8 mouse cellular contexts compared by ENCODE assay signal in genomic region chr8:124281700-124282541, GRCm38 (mm10). TPM values are rescaled to one million over a fixed set of nuclear protein-coding genes. Genes with fewer than 3 reads are reported as not detected.
DNase-seq lines count a peak whose midpoint lies in the region; ATAC-seq lines count a peak whose summit lies in the region.
"Had no signal": no experiment of that assay in that cellular context is flagged by ENCODE, and none has a peak within 500 bp of the region (broad histone marks: within the 10 kb centered on the region; RNA-seq: fewer than 3 reads in every experiment).

No protein-coding gene starts in this region.

- no peak overlapping the region for H3K4me2 ChIP-seq in forebrain, embryonic 14.5 days (ENCODE audit: low read length)
- H3K4me2 ChIP-seq in liver, embryonic 11.5 days: no peak overlapping the region
- H3K4me2 ChIP-seq: limb, embryonic 12.5 days had no signal

- WGBS in forebrain, embryonic 14.5 days: 53% methylated on average over 11 of the region's 11 CpGs
- WGBS in liver, embryonic 11.5 days: 73% methylated on average over 11 of the region's 11 CpGs

- peak; percentile 48 for DNase-seq in CD4-positive, CD25-positive, alpha-beta regulatory T cell, adult 2 months (ENCODE audit: low read depth, low spot score)
- DNase-seq in adipocyte (ENCODE audit: low spot score): peak; percentile 37
- DNase-seq in forebrain, embryonic 14.5 days (ENCODE audit: low spot score): peak; percentile 69
- no peak for DNase-seq in liver, embryonic 11.5 days (ENCODE audit: low spot score)
- DNase-seq in adrenal gland, postnatal 10 days: no peak
- DNase-seq in kidney, postnatal 36 days: no peak

- no peaks in the 10 kb centered on the region for H3K9me3 ChIP-seq in forebrain, embryonic 14.5 days (replicated peaks; ENCODE audit: control insufficient read depth, low read length)
- H3K9me3 ChIP-seq in liver, embryonic 11.5 days (ENCODE audit: control insufficient read depth, low read length): no peaks in the 10 kb centered on the region
- H3K9me3 ChIP-seq: limb, embryonic 12.5 days had no signal

- peak overlapping the region; percentile 71; the same call in 1 of the 2 replicates for H3K27ac ChIP-seq in forebrain, embryonic 14.5 days (ENCODE audit: low read depth, low read length)
- no peak overlapping the region for H3K27ac ChIP-seq in liver, embryonic 11.5 days (ENCODE audit: low read depth, low read length)

- H3K4me3 ChIP-seq in forebrain, embryonic 14.5 days (ENCODE audit: low read depth, low read length): no peak overlapping the region
- no peak overlapping the region for H3K4me3 ChIP-seq in liver, embryonic 11.5 days (ENCODE audit: low read depth, low read length)
- H3K4me3 ChIP-seq: limb, embryonic 12.5 days had no signal

- ATAC-seq in forebrain, embryonic 14.5 days: peak; percentile 28; the same call in 1 of the 2 replicates
- peak; percentile 36; the same call in 1 of the 2 replicates for ATAC-seq in megakaryocyte progenitor cell, adult 5-6 weeks (replicated peaks; ENCODE audit: poor library complexity)
- no peak for ATAC-seq in liver, embryonic 11.5 days (replicated peaks; ENCODE audit: low FRiP score)

- no peak overlapping the region; the same call in 1 of the 2 replicates for H3K9ac ChIP-seq in forebrain, embryonic 14.5 days (ENCODE audit: low read length)
- no peak overlapping the region for H3K9ac ChIP-seq in liver, embryonic 11.5 days (ENCODE audit: low read depth, low read length)
- H3K9ac ChIP-seq: limb, embryonic 12.5 days had no signal

- no peaks in the 10 kb centered on the region for H3K36me3 ChIP-seq in forebrain, embryonic 14.5 days (ENCODE audit: control insufficient read depth, insufficient read depth, low read length)
- H3K36me3 ChIP-seq in liver, embryonic 11.5 days (ENCODE audit: control insufficient read depth, insufficient read depth, low read length): no peaks in the 10 kb centered on the region

- H3K4me1 ChIP-seq in forebrain, embryonic 14.5 days (ENCODE audit: control insufficient read depth, insufficient read depth, low read length): peaks cover 55% of the 10 kb centered on the region
- H3K4me1 ChIP-seq in liver, embryonic 11.5 days (replicated peaks; ENCODE audit: control insufficient read depth, insufficient read depth, low read length): peaks cover 36% of the 10 kb centered on the region

- no peaks in the 10 kb centered on the region for H3K27me3 ChIP-seq in forebrain, embryonic 14.5 days (replicated peaks; ENCODE audit: control insufficient read depth, insufficient read depth, low read length)
- H3K27me3 ChIP-seq in liver, embryonic 11.5 days (replicated peaks; ENCODE audit: control insufficient read depth, insufficient read depth, low read length): no peaks in the 10 kb centered on the region
- H3K27me3 ChIP-seq: limb, embryonic 12.5 days had no signal

RNA-seq across cellular contexts. Expression of gene Galnt2, which starts 50.7 kb away (rescaled TPM):
- 44.3 and 49.9 TPM in 2 replicates for polyA plus RNA-seq in forebrain, embryonic 14.5 days (2014; fragmentation: Nextera tagmentation; extraction: Ambion mirVana)
- total RNA-seq in megakaryocyte progenitor cell, adult 5-6 weeks (2015): 50.8 and 51.2 TPM in 2 replicates
- 20.9 and 36.1 TPM in 2 replicates for total RNA-seq in megakaryocyte progenitor cell, adult 5-6 weeks (2017)
- 46.6 and 48.6 TPM in 2 replicates for polyA plus RNA-seq in liver, embryonic 11.5 days (2014; fragmentation: Nextera tagmentation; extraction: Ambion mirVana)
- 10 to 100 TPM; 60.1 to 67.6 TPM for total RNA-seq in adrenal gland, postnatal 10 days (2021)

Comparison
In these comparisons a context has a peak if more than half of its experiments do, and no peak if none do; other contexts are left out.
1. DNase-seq: peak in CD4-positive, CD25-positive, alpha-beta regulatory T cell, adult 2 months (single experiment), adipocyte (single experiment) and forebrain, embryonic 14.5 days (single experiment); none in liver, embryonic 11.5 days (single experiment), adrenal gland, postnatal 10 days (single experiment) and kidney, postnatal 36 days (0 of 2).